Mouse (Mus musculus): Measurements from ENCODE around the gene Hoxa6.
A peak's percentile ranks its signal among the peaks of the same experiment; 100 is the strongest.

Hoxa6 gene

GRCm38 (mm10) chr6:52240389-52241000, 32.0 kb upstream of the Hoxa6 start, which contains the start of gene Hoxa10:
Gene Hoxa10, minus strand, starts transcription at chr6:52240854.
- peak; percentile 32 for DNase-seq (ENCODE audit: low read depth)

GRCm38 (mm10) chr6:52239625-52240388, 31.3 kb upstream of the Hoxa6 start:
- DNase-seq (ENCODE audit: low read depth) = no peak

- no peak for DNase-seq (ENCODE audit: low read depth)
These were observed 30.5 kb upstream of the Hoxa6 start for GRCm38 (mm10) chr6:52238976-52239375.

GRCm38 (mm10) chr6:52238155-52238545, 29.6 kb upstream of the Hoxa6 start:
- no peak for DNase-seq (ENCODE audit: low read depth)

- no peak for DNase-seq (ENCODE audit: low read depth)
These were observed 29.0 kb upstream of the Hoxa6 start for GRCm38 (mm10) chr6:52237346-52238154.

- DNase-seq (ENCODE audit: low read depth) = no peak
These were observed 28.3 kb upstream of the Hoxa6 start for GRCm38 (mm10) chr6:52236806-52237205.

GRCm38 (mm10) chr6:52235866-52236265, 27.3 kb upstream of the Hoxa6 start:
- DNase-seq (ENCODE audit: low read depth) = no peak

GRCm38 (mm10) chr6:52235267-52235666, 26.7 kb upstream of the Hoxa6 start:
- no peak for DNase-seq (ENCODE audit: low read depth)

GRCm38 (mm10) chr6:52234428-52235140, 26.1 kb upstream of the Hoxa6 start:
- no peak for DNase-seq (ENCODE audit: low read depth)

- DNase-seq (ENCODE audit: low read depth) = no peak
These were observed 25.3 kb upstream of the Hoxa6 start for GRCm38 (mm10) chr6:52233546-52234427.

- DNase-seq (ENCODE audit: low read depth) = no peak
These were observed 24.5 kb upstream of the Hoxa6 start for GRCm38 (mm10) chr6:52232984-52233545.

- DNase-seq (ENCODE audit: low read depth) = no peak
These were observed 24.0 kb upstream of the Hoxa6 start for GRCm38 (mm10) chr6:52232568-52232965.

- DNase-seq (ENCODE audit: low read depth) = no peak
These were observed 23.5 kb upstream of the Hoxa6 start for GRCm38 (mm10) chr6:52231885-52232567.

- no peak for DNase-seq (ENCODE audit: low read depth)
These were observed 22.1 kb upstream of the Hoxa6 start, which contains the start of gene Hoxa9 for GRCm38 (mm10) chr6:52230516-52231165. Gene Hoxa9, minus strand, starts transcription at chr6:52231089.

GRCm38 (mm10) chr6:52229558-52230416, 21.3 kb upstream of the Hoxa6 start:
- no peak for DNase-seq (ENCODE audit: low read depth)

GRCm38 (mm10) chr6:52228475-52229465, 20.2 kb upstream of the Hoxa6 start:
- DNase-seq (ENCODE audit: low read depth) = no peak

- no peak for DNase-seq (ENCODE audit: low read depth)
These were observed 19.1 kb upstream of the Hoxa6 start for GRCm38 (mm10) chr6:52227470-52228222.

Data from c-Kit-positive CD71-positive TER-119-negative erythroid progenitor cells, embryonic 14.5 days (primary cell).